Mouse (Mus musculus): Measurements from ENCODE around the gene Sycn.
"Not testable (repeated sequence)": the region's sequence is repeated elsewhere in the genome, so short reads cannot be mapped to it uniquely, and the experiment has no call there.

The Sycn gene

DNA sequence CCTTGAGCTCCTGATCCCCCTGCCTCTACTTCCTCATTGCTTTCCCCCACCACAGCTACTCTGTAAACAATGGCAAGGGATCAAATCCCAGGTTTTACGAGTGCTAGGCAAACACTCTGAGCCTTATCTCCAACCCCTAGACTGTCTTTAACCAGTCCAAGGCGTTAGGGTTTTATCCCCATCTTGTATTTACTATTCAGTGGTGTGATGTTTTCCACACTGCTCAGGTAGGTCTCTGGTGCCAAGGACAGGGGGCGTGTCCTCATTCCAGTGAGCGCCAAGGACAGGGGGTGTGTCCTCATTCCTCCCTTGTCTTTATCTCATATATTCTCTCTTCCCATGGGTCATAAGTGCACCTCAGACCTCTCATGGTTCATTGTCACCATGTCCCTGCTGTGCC lies at the start of gene Sycn:
Gene Sycn, plus strand, starts transcription at position 360 of the 400 bp plus-strand sequence.
- DNase-seq: no peak

DNA sequence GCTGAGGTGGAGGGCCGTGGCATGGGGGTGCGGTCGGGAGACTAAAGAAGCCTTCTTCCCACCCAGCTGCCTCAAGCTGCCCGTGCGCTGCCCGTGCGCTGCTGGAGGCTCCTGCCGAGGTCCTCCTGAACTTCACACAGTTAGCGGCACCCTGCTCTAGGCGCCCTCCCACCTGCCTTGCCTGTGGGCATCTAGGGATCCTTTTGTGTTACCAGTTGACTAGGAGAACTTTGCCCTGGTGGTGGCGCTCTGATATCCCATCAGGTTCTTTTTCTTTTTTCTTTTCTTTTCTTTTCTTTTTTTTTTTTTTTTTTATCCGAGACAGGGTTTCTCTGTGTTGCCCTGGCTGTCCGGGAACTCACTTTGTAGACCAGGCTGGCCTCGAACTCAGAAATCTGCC lies 49.8 kb upstream of the Sycn start:
- peak; percentile 9 for DNase-seq

DNA sequence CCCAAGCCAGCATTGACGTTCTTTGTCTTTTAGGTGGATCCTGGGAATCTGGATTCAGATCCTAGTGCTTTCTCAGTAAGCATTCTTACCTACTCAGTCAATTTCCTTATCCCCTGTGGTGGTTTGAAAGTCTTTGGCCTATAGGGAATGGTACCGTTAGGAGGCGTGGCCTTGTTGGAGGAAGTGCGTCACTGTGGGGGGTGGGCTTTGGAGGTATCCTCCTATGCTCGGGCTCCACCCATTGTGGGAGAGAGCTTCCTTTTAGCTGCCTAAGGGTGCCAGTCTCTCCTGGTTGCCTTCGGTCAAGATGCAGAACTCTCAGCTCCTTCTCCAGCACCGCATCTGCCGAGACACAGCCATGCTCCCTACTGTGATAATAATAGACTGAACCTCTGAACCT lies 48.4 kb upstream of the Sycn start:
- DNase-seq: no peak

DNA sequence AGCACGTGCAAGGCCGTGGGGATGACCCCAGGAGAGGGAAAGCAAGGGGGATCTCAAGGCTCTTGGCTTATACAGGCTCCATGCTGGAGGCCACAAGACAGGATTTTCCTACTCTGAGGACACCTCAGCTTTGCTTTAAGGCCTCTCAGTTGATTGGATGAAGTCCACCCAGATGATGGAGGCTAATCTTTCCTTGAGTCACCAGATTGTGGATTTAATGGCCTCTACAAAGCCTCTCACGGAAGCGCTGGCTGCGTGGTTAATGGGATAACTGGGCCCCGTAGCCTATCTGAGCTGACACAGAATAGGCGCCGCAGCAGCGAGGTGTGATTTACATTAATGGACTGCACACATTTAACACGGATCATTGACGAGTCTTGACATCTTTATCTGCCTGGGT lies 45.3 kb upstream of the Sycn start:
- no peak for DNase-seq

DNA sequence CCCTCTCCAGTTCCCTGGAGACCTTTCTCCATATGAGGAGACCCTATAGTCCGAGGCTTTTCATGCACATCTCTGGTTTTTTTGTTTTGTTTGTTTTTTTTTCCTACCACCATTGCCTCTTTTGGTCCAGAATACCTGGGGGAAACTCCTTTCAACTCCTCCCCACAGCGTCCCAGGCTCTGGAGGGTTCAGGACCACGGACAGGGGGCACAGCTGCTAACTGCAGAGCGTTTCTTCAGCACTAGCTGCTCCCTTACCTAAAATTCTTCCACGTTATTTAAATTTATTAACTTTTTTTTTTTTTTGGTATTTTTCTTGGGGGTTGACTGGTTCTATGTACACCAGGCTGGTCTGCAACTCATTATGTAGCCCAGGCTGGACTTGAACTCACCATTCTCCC lies 35.1 kb upstream of the Sycn start:
- no peak for DNase-seq

DNA sequence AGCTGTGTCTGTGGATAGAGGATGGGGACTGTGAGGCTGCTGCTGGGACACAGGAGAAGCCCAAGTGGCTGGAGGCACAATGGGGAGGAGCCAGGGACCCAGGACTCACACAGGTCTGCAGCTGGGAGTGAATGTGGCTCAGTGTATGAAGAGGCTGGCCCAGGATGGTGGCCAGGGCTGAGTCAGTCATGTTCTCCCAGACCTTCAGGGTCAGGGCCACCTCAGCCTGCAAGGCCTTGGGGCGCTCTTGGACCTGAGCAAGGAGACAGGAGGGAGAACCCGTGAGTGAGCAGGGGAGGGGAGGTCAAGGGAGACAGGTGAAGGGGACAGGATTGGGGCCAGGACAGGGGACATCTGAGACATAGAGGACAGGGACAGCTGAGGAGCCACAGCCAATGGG lies 31.6 kb upstream of the Sycn start:
- not testable (repeated sequence) for DNase-seq

DNA sequence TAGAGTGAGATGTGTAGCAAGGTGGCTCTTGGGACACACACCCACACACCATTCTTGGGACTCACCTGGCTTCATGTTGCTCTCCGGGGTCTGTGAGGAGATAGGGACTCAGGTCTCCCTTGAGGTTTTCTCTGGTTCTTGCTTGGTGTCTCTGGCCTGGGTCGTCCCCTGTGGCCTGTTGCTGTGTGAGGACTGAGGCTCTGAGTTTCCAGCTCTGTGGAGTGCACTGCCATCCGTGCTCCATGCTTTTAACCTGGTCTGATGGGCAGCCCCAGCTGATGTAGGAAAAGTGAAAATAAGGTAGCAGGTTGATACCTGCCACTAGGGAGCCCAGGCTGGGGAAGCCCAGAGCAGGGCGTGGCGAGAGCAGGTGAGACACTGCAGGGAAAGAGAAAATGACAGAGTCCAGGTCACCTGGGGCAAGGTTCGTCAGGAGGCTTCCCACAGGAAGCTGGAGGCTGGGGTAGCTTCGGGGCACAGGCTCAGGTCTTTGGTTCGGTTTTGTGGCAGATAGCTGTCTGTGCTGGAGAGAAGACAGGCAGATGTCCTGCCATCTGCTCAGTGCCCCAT lies 30.2 kb upstream of the Sycn start, which contains the start of gene Ifnl2:
Gene Ifnl2, minus strand, starts transcription at position 51 of the 570 bp plus-strand sequence.
- not testable (repeated sequence) for DNase-seq

DNA sequence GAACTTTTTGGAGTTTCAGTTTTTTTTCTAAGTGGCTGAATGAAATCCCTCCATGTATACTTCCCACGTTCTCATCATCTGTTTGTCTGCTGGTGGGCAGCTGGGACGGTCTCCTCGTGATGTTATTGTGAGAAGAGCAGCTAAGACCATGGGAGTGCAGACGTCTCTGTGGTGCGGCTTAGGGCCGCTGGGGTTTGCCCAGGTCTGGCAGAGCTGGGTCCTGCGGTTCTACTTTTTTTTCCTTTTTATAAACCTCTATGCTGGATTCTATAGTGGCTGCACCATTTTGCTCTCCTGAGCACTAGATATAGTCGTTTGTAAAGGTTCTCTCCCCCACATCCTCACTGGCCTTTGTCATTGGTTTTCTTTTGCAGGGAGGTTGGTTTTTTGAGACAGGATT lies 29.2 kb upstream of the Sycn start:
- DNase-seq: no peak

DNA sequence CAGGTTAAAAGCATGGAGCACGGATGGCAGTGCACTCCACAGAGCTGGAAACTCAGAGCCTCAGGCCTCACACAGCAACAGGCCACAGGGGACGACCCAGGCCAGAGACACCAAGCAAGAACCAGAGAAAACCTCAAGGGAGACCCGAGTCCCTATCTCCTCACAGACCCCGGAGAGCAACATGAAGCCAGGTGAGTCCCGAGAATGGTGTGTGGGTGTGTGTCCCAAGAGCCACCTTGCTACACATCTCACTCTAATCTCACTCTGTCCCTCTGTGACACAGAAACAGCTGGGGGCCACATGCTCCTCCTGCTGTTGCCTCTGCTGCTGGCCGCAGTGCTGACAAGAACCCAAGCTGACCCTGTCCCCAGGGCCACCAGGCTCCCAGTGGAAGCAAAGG lies 18.1 kb upstream of the Sycn start, which contains the start of gene Ifnl3:
Gene Ifnl3, plus strand, starts transcription at position 301 of the 400 bp plus-strand sequence.
- DNase-seq: not testable (repeated sequence)

DNA sequence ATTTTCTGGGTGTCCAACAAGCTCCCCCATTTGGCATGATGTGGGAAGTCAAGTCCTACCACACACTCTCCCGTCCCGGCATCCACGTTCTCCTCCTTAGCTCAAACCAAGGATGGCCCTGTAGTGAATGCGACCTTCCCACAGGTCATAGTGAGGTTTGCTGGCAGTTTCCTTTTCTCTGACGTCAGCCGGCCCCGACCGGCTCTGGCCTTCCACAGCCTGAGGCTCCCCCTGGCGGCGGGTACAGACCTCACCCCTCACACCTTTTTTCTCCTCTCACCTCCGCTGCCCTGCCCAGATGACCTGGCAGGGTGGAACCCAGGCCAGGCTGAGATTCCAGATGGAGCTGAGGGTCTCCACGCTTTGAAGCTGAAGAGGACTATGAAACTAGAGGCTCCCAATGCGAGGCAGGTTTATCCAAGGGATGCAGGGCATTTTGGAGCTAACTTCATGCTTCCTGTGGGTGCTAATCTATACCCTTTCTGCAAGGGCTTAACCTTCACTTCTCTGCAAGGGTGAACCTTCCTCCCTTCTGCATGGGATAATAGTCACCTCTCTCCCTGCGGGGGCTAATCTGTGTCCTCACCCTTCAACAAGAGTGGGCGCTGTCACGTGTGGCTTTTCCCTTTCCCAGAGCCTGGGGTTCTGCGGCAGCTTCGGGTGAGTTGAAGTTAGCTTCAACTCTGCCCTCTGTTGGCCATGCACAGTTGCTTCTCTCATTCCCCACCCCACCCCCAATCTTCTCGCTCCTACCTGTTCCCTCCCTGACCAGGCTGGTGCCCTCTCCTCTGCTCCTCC lies 12.6 kb upstream of the Sycn start:
- peak; percentile 91 for DNase-seq

DNA sequence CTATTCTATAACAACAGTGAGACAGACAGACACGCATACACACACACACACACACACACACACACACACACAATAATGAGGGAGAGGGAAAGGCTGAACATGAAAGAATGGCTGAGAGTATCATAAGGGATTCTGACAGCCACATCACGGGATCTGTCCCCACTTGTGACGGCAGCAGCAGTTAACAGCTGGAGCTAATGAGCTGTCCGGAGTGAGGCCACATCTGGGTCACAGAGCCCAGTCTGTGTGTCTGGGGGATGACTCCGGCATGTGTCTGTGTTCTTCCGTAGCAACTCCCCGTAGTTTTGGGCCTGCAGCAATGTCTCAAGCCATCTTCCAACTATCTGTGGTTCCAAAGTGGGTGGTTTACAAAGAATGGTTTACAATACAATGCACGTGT lies 8.7 kb upstream of the Sycn start:
- no peak for DNase-seq

DNA sequence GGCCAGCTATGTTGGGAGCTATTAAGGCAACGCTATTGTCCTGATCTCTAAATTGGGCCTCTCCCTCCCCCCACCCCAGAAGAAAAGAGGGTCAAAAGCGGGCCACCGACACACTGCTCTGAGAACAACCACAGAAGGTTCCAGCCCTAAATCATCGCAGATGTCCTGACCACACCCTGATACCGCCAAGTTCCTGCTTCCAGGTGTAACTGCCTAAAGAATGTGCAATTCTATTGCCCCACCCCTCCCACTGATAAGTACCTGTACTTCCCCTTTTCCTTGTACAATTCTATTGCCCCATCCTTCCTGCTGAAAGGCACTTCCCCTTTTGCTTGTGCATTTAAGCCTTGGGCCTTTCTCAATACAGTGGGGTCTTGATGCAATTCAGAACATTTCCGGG lies 1.8 kb upstream of the Sycn start:
- DNase-seq: not testable (repeated sequence)

DNA sequence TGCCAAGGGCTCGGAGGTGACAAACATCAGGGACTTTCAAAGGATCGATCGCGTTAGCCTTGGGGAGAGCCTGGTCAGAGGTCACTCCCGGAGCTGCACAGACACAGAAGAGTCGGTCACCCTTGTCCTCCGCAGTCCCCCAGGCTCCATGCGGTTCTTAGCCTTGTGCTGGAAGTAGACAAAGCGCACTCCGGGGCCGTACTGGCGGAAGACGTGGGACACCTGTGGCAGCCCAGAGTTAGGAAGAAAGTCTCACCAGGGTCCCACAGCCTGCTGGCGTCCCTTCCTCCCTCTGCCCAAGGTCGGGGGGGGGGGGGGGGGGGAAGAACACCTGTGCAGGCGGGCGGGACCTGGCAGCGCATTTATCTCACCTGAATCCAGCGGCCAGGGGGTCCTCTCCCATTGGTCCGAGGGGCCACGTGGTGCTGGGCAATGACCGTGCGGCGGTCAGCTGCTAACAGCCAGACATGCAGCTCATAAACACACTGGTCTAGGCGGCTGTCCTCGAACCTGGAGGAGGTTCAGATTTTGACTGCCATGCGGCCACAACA lies 3.4 kb downstream of the Sycn start:
- no peak for DNase-seq

DNA sequence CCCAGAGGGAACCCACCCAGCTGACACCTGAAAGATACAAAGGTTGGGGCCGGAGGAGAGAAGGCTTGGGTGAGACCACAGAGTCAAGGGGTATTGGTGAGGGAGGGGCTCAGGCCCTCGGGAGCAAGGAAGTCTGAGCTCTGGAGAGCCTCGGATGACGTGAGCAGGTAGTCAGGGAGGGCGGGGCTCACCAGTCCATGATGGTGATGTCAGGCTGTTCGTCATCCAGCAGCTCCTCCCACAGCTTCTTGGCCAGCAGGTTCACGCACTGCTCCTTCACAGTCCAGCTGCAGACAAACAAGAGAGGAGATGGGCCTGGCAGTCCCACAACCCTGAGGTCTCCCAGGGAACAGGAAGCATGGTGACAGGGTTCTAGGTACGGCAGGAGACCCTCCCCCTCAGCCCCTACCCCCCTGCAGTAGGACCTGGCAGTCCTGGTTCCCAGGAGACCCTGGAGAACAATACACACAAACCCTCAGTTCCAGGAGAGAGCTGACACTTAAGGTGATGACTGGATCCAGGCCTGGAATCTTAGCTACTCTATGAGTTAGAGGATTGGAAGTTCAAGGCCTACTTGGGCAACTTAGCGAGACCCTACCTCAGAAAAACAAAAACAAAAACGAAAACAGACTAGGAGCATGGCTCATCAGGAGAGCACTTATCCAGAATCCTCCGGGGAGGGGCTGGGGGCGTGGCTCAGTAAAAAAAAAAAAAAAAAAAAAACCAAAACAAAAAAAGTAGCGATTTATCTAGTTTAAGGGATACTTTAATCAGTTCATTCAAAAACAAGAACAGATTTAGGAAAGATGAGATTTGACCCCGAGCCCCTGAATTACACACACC lies 4.6 kb downstream of the Sycn start:
- DNase-seq: no peak

DNA sequence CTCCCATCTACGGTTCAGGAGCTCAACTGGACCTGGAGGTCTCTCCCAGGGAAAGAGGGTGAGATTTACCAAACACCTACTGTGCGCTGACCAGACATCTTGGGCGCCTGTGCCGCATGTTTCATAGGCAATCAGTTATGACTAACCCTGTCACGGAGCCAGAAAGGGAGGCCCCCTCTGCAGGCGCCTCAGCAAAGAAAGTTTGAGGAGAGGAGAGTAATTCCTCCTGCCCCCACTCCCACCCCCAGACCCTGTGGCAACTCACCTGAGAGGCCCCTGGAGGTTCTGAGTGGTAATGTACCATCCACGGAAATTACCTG lies 5.2 kb downstream of the Sycn start:
- no peak for DNase-seq

DNA sequence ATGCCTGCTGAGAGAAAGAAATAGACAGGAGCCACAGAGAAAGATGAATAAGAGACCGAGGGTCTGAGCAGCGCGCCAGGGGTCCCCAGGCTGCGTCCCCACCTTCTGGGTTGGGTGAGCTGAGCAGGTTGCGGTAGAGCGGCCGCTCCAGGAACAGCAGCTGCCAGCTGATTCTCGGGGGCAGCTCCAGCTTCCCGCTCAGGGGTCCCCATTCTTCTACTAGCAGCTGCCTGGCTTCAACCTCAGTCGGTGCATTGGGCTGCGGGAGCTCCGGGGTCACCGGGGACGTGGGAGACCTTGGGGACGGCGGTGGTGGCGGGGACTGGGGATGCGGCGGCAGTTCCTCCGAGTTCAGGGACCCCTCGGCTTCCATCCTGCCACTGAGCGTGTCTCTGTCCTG lies 6.0 kb downstream of the Sycn start:
- DNase-seq: no peak

DNA sequence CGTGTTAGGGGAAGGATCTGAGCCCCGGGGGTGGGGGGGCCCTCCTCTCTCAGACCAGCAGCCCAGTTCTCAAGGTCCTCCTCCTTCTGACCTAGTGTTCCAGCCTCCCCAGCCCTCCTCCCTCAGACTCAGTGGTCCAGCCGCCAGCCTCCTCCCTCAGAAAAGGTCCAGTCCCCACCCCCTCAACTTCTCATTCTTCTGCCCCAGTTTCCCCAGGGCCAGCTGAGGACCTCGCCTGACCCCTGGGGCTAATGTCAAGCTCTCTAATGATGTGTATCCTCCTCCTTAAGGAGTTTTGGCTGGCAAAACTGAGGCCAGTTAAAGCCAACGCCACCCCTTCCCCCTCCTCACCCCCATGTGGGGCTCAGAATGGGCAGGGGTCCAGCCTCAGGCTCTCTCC lies 6.5 kb downstream of the Sycn start, which contains the start of gene Nccrp1:
Gene Nccrp1, minus strand, starts transcription at position 101 of the 400 bp plus-strand sequence.
- no peak for DNase-seq

DNA sequence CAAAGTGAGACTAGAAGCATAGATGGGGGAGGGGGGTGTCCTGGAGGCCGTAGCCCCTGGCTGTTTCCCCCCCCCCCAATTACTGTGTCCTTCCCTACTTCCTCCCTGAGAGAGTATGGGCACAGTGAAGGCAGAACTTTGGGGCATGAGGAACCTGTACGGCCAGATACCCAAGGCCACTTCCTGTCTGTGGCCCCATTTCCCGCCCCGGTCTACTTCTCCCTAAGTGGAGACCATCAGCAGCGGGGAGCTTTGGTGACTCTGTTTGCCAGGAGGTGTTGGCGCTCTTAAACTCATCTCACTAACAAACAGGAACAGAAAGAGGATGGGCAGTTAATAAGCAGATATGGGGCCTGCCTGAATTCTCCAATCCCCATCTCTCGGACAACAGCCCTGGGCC lies 6.9 kb downstream of the Sycn start:
- no peak for DNase-seq

DNA sequence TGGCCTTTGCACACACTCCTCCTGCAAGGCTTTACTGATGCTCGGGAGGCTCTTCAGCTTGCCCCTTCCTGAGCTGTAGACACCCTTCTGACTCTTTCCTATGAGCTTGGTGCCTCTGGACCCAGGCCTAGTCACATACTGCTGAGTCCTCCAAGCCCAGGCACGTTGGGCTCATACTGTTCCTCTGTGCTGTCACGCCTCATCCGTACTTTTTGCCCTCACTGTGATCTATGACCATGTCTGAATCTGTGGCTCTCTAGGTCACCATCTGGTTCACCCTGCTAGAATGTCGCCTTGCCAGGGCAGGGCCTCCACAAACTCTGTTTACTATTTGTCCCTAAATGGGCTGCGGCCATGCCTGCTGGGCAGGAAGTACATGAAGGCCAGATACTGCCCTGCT lies 12.4 kb downstream of the Sycn start:
- DNase-seq: no peak

DNA sequence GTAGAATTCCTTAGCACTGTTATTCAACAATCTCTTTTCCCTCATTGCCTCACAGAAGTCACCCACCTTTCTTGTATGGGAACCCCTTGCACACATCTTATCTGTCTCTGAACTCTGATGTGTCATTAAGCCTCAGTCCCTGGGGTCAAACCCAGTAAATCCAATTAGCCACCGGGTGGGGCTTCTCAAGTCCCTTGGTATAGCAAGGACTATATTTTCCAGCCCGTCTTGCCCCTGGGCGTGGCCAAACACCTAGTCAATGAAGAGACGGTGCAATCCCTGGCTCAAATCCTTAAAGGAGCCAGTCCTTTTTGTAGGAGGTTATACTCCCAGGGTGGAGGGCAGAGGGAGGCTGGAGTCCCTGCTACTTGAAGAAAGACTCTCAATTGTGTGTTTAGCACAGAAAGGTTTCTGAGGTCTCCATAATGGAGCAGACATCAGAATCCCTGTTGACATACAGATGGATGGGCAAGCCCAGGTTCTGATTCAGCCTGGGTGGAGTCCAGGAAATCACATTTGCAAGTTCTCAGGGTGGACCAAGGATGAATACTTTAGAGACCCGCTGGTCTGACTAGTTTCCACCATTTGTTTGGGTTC lies 15.4 kb downstream of the Sycn start:
- DNase-seq: no peak

DNA sequence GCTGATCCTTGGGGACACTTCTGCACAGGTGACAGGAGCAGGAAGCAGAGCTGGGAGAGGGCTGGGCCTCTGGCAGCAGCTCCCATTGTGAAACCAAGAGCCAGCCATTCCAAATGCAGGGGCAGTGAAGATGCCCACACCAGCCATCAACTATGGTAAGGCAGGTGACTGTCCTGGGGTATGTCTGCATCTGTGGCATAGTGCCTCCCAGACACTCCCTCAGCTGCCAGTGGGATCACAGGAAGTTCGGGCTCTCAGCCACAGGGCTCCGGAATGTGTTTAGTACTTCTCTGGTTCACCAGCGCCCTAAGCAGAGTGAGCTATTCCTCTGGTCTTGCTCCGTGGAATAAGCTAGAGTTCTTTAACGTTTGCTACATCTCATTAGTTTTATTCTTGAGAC lies 16.4 kb downstream of the Sycn start:
- DNase-seq: peak; percentile 32

DNA sequence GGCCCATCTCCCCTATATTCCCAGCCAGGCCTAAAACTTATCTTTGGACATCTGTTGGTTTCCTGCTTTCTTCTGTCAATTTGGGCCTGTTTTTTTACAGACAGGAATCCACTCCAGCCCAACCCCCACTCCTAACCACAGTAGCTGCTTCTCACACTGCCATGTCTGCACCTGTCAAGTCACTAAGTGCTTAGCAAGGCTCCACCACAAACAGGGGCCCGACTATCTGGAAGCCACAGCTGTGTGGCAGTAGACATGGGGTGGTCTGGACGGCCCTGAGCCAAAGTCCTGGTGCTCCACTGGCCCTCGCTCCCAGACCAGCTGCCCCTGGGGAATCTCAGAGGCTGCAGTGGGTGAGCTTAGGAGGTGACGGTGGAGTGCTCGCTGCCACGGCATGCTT lies 17.0 kb downstream of the Sycn start:
- DNase-seq: peak; percentile 90

DNA sequence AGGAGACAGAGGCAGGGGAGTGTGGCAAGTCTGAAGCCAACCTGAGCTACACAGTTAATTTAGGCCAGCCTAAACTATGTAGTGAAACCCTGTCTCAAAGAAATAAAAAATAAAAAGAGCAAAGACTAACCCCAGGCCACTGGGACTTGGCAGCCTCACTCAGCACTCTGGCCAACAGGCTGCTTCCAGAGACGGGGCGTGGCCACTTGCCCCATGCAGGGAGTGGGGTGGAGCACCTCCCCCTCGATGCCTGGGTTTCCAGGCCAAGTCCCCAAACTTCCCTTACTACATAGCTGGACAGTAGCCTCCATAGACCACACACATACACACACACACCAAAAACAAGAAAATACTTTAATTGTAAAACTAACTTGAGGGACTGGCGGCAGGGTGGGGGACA lies 17.8 kb downstream of the Sycn start:
- DNase-seq: no peak
